Mouse (Mus musculus): ENCODE measurements around the gene Neurl1a.

DNA sequence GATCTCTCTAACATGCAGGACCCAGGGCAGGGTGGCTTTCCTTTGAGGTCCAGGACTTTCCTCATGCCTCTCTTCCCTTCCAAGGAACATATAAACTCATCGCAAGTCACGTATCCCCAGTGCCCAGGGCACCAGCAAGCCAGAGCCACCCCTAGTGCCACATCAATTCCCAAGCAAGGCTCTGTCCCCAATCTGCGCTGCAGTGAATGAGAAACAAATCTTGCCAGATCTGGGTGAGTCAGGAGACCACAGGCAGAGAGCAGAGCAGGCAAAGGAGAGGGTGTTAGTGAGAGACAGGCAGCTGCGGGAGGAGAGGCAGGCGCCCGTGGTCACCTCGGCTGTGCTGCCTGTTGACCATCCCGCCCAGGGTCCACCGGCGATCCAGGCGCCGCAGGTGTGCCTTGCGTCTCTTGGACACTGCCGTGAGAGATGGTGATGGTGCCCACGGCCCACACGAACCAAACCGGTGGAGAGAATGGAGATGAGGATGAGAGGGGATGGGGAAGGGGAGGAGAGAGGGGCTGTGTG is 104.1 kb downstream of the Neurl1a start:
- TF ChIP-seq MAFK (IDR thresholded peaks at IDR 0.05; ENCODE audit: insufficient read depth, low read depth, low read length) (no peak), HCFC1 (IDR thresholded peaks at IDR 0.05; ENCODE audit: borderline replicate concordance, insufficient read depth, low read length) (no peak), ZC3H11A (IDR thresholded peaks at IDR 0.05; ENCODE audit: borderline replicate concordance, low read depth, low read length) (no peak)
